Mouse (Mus musculus) cortical plate, adult 2 months (tissue): ENCODE results near the gene Cpa5.

Experiments used
- CTCF ChIP-seq: fragments of 200-500 bp; IDR thresholded peaks from 2 replicates; pipeline ENCODE4 v1.5.1; 2011; ENCODE audit warnings: mild to moderate bottlenecking, control low read depth, low read length; ENCODE audit not compliant: insufficient read depth; ENCODE audit errors: extremely low read depth
- POLR2A ChIP-seq: fragments of 200-500 bp; IDR thresholded peaks from 2 replicates; pipeline ENCODE4 v1.6.1; 2011; ENCODE audit warnings: mild to moderate bottlenecking, low read length, control low read depth; ENCODE audit not compliant: insufficient read depth; ENCODE audit errors: extremely low read depth

- TF ChIP-seq CTCF (no peak), POLR2A (no peak)
Measured at GRCm38 (mm10) chr6:30636186-30636842, 25.5 kb downstream of the Cpa5 start.
